Mouse (Mus musculus) intestine, postnatal 0 days (tissue): ENCODE measurements at regions not wholly inside any gene's neighbourhood (a gene's known extent, or its start where the extent isn't known, plus 50 kb on each side); places are given as distances from the start of the nearest gene placed in this dataset.

ENCODE experiments used
- ATAC-seq: fragments of 200-750 bp; cut with Nextera tagmentation; 2 replicates; pipeline ENCODE4 v1.8.0; 2017; ENCODE audit warnings: mild to moderate bottlenecking, moderate TSS enrichment, moderate library complexity
- H3K27ac ChIP-seq: fragments of 300-500 bp; sonication (generic); 2 replicates; pipeline ENCODE4 v1.5.1; 2014; ENCODE audit warnings: mild to moderate bottlenecking, low read depth, low read length, moderate library complexity
- H3K27me3 ChIP-seq: fragments of 300-500 bp; sonication (generic); replicated peaks from 2 replicates; pipeline ENCODE4 v1.6.1; 2014; ENCODE audit warnings: low read length, mixed read lengths; ENCODE audit not compliant: control insufficient read depth, insufficient read depth
- H3K36me3 ChIP-seq: fragments of 300-500 bp; sonication (generic); 2 replicates; pipeline ENCODE4 v1.6.1; 2014; ENCODE audit warnings: mild to moderate bottlenecking, moderate library complexity; ENCODE audit not compliant: control insufficient read depth, insufficient read depth
- H3K4me1 ChIP-seq: fragments of 300-500 bp; sonication (generic); replicated peaks from 2 replicates; pipeline ENCODE4 v1.6.1; 2014; ENCODE audit warnings: antibody characterized with exemption, low read length, mixed read lengths; ENCODE audit not compliant: control insufficient read depth, insufficient read depth
- H3K4me2 ChIP-seq: fragments of 300-500 bp; sonication (generic); replicated peaks from 2 replicates; pipeline ENCODE4 v1.6.1; 2014; ENCODE audit warnings: low read depth, mild to moderate bottlenecking, moderate library complexity
- H3K4me3 ChIP-seq: fragments of 300-500 bp; sonication (generic); 2 replicates; pipeline ENCODE4 v1.5.1; 2014; ENCODE audit warnings: low read depth, low read length
- H3K9ac ChIP-seq: fragments of 300-500 bp; sonication (generic); 2 replicates; pipeline ENCODE4 v1.6.1; 2014; ENCODE audit warnings: mild to moderate bottlenecking, low read depth, low read length
- H3K9me3 ChIP-seq: fragments of 300-500 bp; sonication (generic); 2 replicates; pipeline ENCODE4 v1.6.1; 2016; ENCODE audit warnings: mixed run types; ENCODE audit not compliant: control insufficient read depth
- CTCF ChIP-seq: sonication (generic); IDR thresholded peaks from 2 replicates; pipeline ENCODE4 v1.5.1; 2016; ENCODE audit warnings: low read depth, mild to moderate bottlenecking, control low read depth, antibody characterized with exemption, moderate library complexity
- WGBS: fragments of 180-500 bp; shearing (Covaris S2); extraction: QIAGEN DNeasy Blood & Tissue Kit; methylation state at CpG from one replicate; pipeline ENCODE4 v1.1.7; 2014; 5-methylcytosine and 5-hydroxymethylcytosine counted together

DNA sequence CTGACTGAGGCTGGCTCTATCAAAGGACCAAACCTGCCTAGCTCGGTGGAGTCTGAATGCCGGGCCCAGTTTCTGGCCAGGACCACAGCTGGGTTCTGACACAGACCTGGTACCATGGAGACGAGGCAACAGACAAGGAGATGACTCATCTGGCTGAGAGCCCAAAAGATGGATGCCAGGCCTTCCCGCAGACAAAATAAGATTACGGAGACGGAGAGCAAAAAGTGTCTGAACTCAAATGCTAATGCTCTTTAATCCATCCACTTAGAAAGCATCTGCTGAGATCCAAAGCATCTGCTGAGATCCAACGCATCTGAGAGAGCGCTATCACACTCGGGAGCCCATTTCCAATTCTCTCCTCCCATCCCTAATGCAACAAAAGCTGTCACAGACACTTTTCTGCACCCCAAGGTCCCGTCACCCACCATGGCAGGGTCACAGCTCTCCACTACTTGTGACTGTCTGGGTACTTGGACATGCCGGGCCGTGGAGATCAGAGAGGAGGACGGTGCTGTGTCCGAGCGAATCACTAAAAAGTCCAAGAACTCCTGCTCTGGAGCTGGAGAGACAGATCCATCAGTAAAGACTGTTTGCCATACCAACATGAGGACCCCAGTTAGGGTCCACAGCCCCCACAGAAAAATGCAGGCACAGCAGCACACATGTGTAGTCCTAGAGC lies 278.3 kb upstream of the Sulf2 start:
- TF ChIP-seq CTCF = no peak
- Histone ChIP-seq H3K9ac (no peak overlapping the region), H3K9me3 (no peaks in the 10 kb centered on the region), H3K4me1 (0 out of 2 replicates have a peak, but pooled peaks cover 2% of the 10 kb centered on the region), H3K27me3 (no peaks in the 10 kb centered on the region), H3K4me2 (no peak overlapping the region), H3K36me3 (no peaks in the 10 kb centered on the region), H3K27ac (no peak overlapping the region), H3K4me3 (no peak overlapping the region)
- WGBS = 67% methylated on average over 15 of the region's 15 CpGs
- ATAC-seq = no peak

DNA sequence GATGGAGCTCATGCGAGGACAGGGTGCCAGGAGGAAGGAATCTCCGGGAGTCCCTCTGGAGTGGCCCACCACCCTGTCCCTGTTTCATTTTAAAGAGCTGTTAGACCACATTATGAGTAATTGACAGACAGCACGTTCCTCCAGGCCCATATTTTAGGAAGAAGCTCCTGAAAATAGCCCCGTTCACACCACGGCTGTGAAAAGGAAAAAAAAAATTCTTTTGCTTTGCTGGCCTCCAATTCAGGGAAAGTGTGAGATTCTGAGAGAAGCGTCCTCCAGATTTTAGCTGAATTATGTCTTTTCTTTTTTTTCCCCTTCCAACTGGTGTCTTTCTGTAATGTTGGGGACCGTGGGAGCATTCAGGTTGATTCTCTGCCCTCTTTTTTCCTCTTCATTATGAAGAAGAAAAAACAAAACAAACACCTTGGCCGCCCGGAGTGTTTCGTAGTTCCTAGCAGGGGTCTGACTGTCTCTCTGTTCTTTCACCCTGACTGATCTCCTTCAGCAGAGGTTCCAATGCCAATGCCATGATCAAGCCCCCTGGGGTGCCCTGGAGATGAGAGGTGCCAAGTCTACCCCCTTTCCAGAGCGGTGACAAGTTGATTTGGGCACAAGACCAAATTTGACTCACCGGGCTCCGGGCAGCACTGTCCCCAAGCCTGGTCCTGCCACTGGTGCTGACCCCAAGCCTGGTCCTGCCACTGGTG lies 277.6 kb upstream of the Sulf2 start:
- Histone ChIP-seq H3K27me3 (no peaks in the 10 kb centered on the region), H3K4me2 (no peak overlapping the region), H3K9me3 (no peaks in the 10 kb centered on the region), H3K36me3 (no peaks in the 10 kb centered on the region), H3K27ac (no peak overlapping the region), H3K4me1 (0 out of 2 replicates have a peak, but pooled peaks cover 2% of the 10 kb centered on the region), H3K9ac (no peak overlapping the region), H3K4me3 (no peak overlapping the region)
- no peak for ATAC-seq
- no peak for TF ChIP-seq CTCF
- WGBS = 81% methylated on average over 13 of the region's 13 CpGs

DNA sequence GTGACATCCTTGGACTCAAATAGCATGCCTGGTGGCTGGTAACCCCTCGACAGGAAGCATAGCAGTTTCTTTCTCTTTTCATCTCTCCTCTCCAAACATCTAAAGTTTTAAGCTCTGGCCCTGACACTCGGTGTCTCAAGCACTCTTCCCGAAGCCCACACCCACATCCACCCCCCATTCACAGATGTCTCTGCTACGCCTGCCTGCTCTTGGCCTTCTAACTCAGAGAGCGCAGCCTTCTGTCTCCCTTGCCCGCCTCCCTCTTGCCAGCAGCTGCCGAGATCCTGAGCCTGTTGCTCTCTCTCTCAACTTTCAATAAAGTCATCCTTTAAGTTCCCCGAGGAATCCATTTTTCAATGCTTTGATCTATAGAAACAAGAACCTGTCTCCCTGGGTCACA lies 277.1 kb upstream of the Sulf2 start:
- no peak overlapping the region for H3K9ac ChIP-seq

DNA sequence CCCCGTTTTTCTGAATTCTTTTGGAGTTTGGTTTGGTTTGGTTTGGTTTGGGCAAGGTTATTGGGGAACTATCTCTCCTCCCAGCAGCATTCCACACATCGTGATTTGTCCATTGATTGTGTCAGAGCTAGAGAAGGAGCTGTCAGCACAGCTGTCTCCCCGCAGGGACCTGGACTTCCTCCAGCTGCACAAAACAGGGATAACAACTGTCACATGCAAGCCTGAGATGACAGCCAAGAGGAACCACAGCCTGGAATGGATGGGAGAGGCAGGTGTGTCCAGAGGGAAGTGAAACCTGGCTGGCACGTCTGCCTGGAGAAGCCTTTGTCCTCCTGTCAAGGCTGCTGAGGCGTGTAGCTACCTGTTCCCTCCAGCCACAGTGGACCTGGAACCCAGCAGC lies 274.5 kb upstream of the Sulf2 start:
- no peak for TF ChIP-seq CTCF
- H3K4me3 ChIP-seq = no peak overlapping the region
- 0 out of 2 replicates have a peak, but pooled peaks cover 2% of the 10 kb centered on the region for H3K4me1 ChIP-seq
- no peaks in the 10 kb centered on the region for H3K27me3 ChIP-seq
- no peak overlapping the region for H3K9ac ChIP-seq
- H3K4me2 ChIP-seq = no peak overlapping the region
- H3K9me3 ChIP-seq = no peaks in the 10 kb centered on the region
- ATAC-seq = no peak
- 27% methylated on average over 5 of the region's 5 CpGs for WGBS
- no peaks in the 10 kb centered on the region for H3K36me3 ChIP-seq
- H3K27ac ChIP-seq = no peak overlapping the region

More for the DNA sequence above, 277.1 kb upstream of the Sulf2 start:
- no peak overlapping the region for H3K4me3 ChIP-seq
- no peak for TF ChIP-seq CTCF
- ATAC-seq = no peak
- H3K4me2 ChIP-seq = no peak overlapping the region
- 70% methylated on average over 8 of the region's 8 CpGs for WGBS
- H3K27me3 ChIP-seq = no peaks in the 10 kb centered on the region
- no peaks in the 10 kb centered on the region for H3K9me3 ChIP-seq
- H3K27ac ChIP-seq = no peak overlapping the region
- 0 out of 2 replicates have a peak, but pooled peaks cover 2% of the 10 kb centered on the region for H3K4me1 ChIP-seq
- H3K36me3 ChIP-seq = no peaks in the 10 kb centered on the region

DNA sequence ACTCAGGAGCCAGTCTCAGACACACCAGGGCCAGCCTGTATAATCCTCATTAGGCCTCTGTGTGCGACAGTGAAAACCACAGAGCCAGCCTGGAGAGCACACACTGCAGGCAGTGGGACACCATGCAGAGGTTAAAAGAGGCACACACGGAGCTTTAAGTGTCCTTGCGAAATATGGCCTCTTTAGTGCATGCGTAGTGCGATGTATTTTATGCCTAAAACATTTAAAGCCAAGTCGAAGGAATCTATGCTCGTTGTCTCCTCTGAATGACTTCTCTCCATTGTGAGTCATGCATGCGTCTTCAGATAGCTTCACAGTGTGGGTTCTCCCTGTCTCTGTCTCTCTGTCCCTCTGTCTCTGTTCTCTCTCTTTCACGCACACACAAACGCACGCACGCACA lies 274.0 kb upstream of the Sulf2 start:
- H3K27ac ChIP-seq = no peak overlapping the region
- H3K9ac ChIP-seq = no peak overlapping the region
- no peak overlapping the region for H3K4me2 ChIP-seq
- TF ChIP-seq CTCF = no peak
- 0 out of 2 replicates have a peak, but pooled peaks cover 2% of the 10 kb centered on the region for H3K4me1 ChIP-seq
- no peaks in the 10 kb centered on the region for H3K9me3 ChIP-seq
- ATAC-seq = no peak
- H3K4me3 ChIP-seq = no peak overlapping the region
- WGBS = 79% methylated on average over 12 of the region's 12 CpGs
- H3K27me3 ChIP-seq = no peaks in the 10 kb centered on the region
- H3K36me3 ChIP-seq = no peaks in the 10 kb centered on the region

DNA sequence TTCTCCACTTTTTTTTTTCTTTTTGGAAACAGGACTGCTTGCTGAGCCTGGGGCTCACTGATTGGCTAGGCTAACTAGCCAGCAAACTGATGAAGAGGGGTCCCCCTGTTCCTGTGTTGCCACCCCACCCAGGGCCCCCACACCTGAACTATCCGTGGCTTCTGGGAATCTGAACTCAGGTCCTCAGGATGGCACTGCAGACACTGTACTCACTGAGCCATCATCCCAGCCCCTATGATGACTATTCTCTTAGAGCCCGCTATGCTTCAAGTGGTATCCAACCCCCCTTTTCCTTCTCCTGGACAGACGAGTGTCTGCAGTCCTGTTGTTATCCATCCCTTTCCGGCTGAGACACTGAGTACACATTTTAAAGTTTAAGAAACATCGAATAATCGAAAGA lies 271.9 kb upstream of the Sulf2 start:
- H3K4me3 ChIP-seq = no peak overlapping the region
- 66% methylated on average over 6 of the region's 6 CpGs for WGBS
- H3K9ac ChIP-seq = no peak overlapping the region
- H3K4me1 ChIP-seq = 0 out of 2 replicates have a peak, but pooled peaks cover 2% of the 10 kb centered on the region
- no peaks in the 10 kb centered on the region for H3K36me3 ChIP-seq
- no peaks in the 10 kb centered on the region for H3K9me3 ChIP-seq
- H3K27ac ChIP-seq = no peak overlapping the region
- TF ChIP-seq CTCF = no peak
- ATAC-seq = no peak
- no peaks in the 10 kb centered on the region for H3K27me3 ChIP-seq
- no peak overlapping the region for H3K4me2 ChIP-seq
